Mouse (Mus musculus): ENCODE data around the gene Inppl1.
A peak's percentile ranks its signal among the peaks of the same experiment; 100 is the strongest.

The Inppl1 gene

GRCm38 (mm10) chr7:101837154-101837605, 849 bp downstream of the Inppl1 start:
- DNase-seq = peak; percentile 45 to 58

- peak; percentile 47 to 63 for DNase-seq
Measured at GRCm38 (mm10) chr7:101836271-101837153, 1.5 kb downstream of the Inppl1 start.

DNA sequence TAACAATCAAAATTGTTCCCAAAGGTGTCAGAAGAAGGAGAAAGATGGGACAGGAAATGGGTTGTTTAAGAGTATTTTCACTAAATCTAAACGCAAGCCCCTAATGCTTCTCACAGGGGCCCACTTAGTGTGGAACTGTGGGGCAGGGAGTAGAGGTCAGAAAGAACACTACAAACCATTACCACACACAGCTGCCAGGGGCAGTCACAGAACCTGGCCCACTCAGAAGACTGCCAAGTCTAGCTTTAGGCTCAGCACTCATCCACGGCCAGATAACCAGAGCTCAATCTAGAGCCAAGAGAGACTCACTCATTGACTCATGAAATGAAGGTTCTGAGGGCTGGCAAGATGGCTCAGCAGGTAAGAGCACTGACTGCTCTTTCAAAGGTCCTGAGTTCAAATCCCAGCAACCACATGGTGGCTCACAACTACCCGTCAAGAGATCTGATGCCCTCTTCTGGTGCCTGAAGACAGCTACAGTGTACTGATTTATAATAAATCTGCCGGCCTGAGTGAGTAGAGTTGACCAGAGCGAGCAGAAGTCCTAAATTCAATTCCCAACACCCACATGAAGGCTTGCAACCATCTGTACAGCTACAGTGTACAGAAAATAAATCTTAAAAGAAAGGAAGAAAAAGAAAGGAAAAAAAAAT, 2.4 kb downstream of the Inppl1 start:
- DNase-seq = no peak

DNA sequence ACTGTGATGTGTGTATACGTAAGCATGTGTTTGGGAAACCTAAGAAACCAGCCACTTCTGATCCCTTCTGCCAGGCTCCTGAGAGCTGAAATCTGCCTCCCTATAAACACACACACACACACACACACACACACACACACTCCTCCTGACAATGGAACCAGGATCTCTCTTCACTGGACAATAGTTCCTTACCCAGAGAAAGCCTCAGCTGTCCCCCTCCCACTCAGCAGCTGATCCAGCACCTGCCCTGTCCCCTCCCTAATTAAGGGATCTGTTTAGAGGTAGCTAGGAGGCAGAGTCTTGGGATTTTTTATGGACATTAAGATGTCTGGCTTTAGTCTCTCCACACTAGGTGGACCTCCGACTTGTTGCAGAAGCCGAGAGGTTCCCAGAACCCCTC, 3.1 kb downstream of the Inppl1 start:
- DNase-seq = peak in 1 of 2 experiments; percentile 19

- DNase-seq = peak; percentile 36 to 49
Measured at GRCm38 (mm10) chr7:101833916-101834584, 4.0 kb downstream of the Inppl1 start.

DNA sequence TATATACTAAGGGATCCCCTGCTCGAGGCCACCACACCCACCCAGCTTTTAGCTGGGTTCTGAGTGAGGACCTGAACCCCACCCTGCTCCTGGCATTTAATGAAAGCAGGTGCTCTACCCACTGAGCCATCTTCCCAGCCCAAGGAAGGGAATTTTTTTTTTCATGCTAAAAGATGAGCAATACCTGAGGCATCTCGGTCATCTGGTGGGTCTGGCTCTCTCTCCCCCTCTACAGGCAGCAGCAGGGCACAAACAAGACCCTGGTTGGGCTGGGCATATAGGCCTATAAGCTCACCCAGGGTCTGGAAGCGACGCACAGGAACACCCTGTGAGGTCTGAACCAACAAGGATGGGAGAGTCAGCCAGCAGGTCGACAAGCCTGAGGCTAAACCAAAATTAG, 4.7 kb downstream of the Inppl1 start:
- no peak for DNase-seq

GRCm38 (mm10) chr7:101832372-101832771, 5.7 kb downstream of the Inppl1 start:
- no peak for DNase-seq

DNA sequence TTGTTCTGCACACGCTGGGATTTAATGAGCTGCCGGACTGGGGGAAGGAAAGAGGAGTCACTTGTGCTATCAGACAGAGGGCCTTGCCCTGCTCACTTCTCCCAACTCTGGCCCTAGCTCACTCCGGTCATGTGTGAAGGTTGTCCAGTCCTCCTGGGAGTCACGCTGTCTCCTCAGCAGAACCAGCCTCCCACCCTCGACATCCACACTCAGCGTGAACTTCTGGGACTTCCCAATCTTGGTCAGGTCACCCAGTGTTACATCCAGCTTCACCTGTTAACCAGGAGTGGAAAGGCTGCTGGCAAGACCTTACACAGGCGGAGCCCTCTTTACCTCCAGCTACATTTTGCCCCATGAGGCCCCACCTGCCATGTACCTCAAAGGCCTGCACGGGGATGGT, 6.6 kb downstream of the Inppl1 start:
- no peak for DNase-seq

- no peak for DNase-seq
Measured at GRCm38 (mm10) chr7:101830373-101830772, 7.7 kb downstream of the Inppl1 start.

GRCm38 (mm10) chr7:101823758-101824630, 14.0 kb downstream of the Inppl1 start:
- DNase-seq = peak; percentile 31 to 63

GRCm38 (mm10) chr7:101822836-101823757, 14.9 kb downstream of the Inppl1 start:
- peak in 1 of 2 experiments; percentile 30 for DNase-seq

- DNase-seq = peak; percentile 30 to 45
Measured at GRCm38 (mm10) chr7:101821571-101822501, 16.2 kb downstream of the Inppl1 start.

GRCm38 (mm10) chr7:101820295-101821030, 17.6 kb downstream of the Inppl1 start:
- DNase-seq = peak in 1 of 2 experiments; percentile 13

- no peak for DNase-seq
Measured at GRCm38 (mm10) chr7:101817861-101818401, 20.1 kb downstream of the Inppl1 start, which contains the start of gene Phox2a. Gene Phox2a (plus strand): TSS chr7:101818313.

- no peak for DNase-seq
Measured at GRCm38 (mm10) chr7:101777053-101777452, 61.0 kb downstream of the Inppl1 start.

DNA sequence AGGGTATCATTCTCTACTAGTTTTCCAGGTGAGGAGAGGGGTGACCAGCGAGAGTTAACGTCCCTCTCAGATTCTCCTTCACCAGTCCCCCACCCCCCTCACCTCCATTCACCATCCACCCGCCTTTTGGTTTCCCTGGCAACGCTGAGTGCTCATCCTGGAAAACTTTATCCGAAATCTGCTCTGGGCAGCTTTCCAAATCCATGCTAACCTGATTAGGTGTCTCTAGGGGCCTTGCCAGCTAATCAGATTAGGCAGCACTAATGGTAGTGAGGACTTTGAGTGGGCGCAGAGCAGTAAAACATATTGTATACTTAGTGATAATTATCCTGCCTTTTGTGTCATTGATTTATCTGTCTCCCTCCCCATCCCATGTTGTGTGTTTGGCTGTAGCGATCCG, 65.3 kb downstream of the Inppl1 start:
- peak; percentile 43 to 52 for DNase-seq

Data from cerebellum, postnatal 14 days (tissue).